Mouse (Mus musculus) embryonic stem cell, embryonic (primary cell): Measurements from ENCODE around the gene Hils1.

Experiments
- CTCF ChIA-PET, 4 experiments: fragments of 300-600 bp in 2 of 4; fragments of 350-600 bp in 2 of 4; sonication (Branson Sonifier 250); formaldehyde crosslinking; loops; one replicate each; lab custom pipeline; 2022; ENCODE audit warnings: inconsistent platforms in 2 of 4; lab: Charles Lee
- POLR2A ChIA-PET, 4 experiments: fragments of 300-600 bp in 2 of 4; fragments of 350-600 bp in 2 of 4; sonication (Branson Sonifier 250); formaldehyde crosslinking; loops; one replicate each; lab custom pipeline; 2022; ENCODE audit warnings: antibody characterized with exemption in 4 of 4, inconsistent platforms in 1 of 4; lab: Charles Lee

The Hils1 gene

DNA sequence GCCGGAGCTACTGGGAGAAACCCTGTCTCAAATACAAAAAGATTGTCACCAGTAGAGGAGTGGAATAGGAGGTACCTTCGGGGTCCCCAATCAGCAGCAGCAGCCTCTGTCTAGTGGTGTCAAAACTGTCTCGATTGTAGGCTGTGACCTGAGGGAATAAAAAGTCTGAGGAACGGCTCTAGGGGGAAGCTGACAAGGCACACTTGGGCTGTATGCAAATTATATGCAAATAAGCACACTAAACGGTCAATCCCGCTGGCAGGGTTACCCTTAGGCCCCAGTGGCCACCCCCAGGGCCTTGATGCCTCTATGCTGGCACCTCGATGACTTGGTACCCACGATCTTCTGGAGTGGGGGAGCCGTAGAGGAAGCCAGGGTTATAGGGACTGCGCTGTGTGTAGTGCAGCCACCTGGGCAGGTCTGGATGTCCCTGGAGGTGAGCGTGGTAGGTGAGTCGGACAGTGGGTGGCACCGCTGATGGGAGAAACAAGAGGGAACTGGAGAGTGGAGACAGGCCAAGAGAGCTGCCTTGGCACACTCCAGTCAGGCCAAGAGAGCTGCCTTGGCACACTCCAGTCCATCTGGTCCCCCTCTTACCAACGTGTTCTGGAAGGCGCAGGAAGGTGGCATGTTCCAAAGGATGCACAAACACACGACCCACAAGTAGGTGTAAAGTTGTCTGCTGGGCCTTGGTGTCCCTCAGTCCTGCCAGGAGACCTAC is 4.7 kb downstream of the Hils1 start:
- CTCF ChIA-PET = interaction anchor here in 3 of 4 experiments (1.0 to 5.3 kb wide), 9 partner anchors 14 to 242 kb away, joined by 3 to 95 read pairs (median 8); no protein-coding TSS in a partner anchor
- POLR2A ChIA-PET = interaction anchor here (0.8 to 2.6 kb wide), 6 partner anchors 10 to 35 kb away, joined by 3 to 11 read pairs (median 3); no protein-coding TSS in a partner anchor

DNA sequence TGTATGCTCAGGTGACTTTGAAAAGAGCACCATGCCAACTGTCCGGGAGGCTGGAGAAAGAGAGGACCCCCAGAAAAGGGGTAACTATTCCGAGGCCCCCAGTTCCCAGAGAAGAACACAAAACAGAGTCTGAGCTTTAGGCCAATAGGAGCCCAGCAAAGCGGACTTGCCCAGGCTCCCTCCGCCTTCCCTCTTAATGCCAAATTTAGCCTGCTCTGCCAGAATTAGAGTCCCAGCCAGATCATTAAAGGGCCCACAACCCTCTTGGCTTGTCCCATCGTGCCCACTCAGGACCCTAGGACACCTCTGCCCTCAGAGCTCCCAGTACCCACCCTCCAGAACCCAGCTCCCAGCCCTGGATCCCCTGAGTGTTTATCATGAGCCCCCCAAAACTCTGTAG is 5.5 kb downstream of the Hils1 start:
- ChIA-PET CTCF (interaction anchor here in 3 of 4 experiments (0.6 to 5.3 kb wide), 4 partner anchors 15 to 110 kb away, joined by 3 to 95 read pairs (median 8); no protein-coding TSS in a partner anchor), POLR2A (interaction anchor here in 3 of 4 experiments (0.8 to 1.2 kb wide), 3 partner anchors 9 to 36 kb away, joined by 3 read pairs; no protein-coding TSS in a partner anchor)

DNA sequence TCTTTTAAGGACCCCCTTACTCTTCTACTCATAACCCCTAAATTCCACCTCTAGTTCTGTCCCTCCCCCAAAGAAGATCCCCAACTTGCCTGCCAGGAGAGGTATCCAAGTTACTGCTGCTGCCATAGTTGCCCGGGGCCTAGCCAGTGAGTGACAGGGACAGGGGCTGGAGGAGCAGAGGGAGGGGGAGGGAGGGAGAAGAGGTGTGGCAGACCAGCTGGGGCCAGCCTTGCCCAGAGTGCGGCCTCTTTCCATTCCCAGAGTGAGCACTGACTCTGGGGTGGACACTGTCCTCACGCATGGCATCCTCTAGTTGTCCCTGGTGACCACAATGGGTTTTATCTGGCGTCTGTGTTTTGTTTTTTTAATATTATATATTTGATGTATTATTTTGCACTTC is 5.9 kb downstream of the Hils1 start:
- CTCF ChIA-PET = interaction anchor here in 2 of 4 experiments (0.6 to 2.2 kb wide), 3 partner anchors 15 to 110 kb away, joined by 3 to 8 read pairs (median 7); no protein-coding TSS in a partner anchor
- POLR2A ChIA-PET = interaction anchor here in 2 of 4 experiments (1.1 to 1.2 kb wide), 3 partner anchors 9 to 15 kb away, joined by 3 read pairs; no protein-coding TSS in a partner anchor

GRCm38 (mm10) chr11:94974951-94975350 is 7.6 kb downstream of the Hils1 start:
- POLR2A ChIA-PET = no interaction called here
- CTCF ChIA-PET = interaction anchor here in 2 of 4 experiments (1.0 to 1.5 kb wide), 3 partner anchors 12 to 36 kb away, joined by 4 to 5 read pairs (median 4); no protein-coding TSS in a partner anchor

- CTCF ChIA-PET = interaction anchor here in 1 of 4 experiments (1.2 kb wide), 1 partner anchor 13 kb away, joined by 3 read pairs; no protein-coding TSS in a partner anchor
- POLR2A ChIA-PET = interaction anchor here in 1 of 4 experiments (0.9 to 1.5 kb wide), 3 partner anchors 10 to 35 kb away, joined by 3 to 5 read pairs (median 3); no protein-coding TSS in a partner anchor
Observed at GRCm38 (mm10) chr11:94976199-94976598, 8.8 kb downstream of the Hils1 start, which contains the start of gene Sgca. Gene Sgca, minus strand, starts transcription at chr11:94976327.

DNA sequence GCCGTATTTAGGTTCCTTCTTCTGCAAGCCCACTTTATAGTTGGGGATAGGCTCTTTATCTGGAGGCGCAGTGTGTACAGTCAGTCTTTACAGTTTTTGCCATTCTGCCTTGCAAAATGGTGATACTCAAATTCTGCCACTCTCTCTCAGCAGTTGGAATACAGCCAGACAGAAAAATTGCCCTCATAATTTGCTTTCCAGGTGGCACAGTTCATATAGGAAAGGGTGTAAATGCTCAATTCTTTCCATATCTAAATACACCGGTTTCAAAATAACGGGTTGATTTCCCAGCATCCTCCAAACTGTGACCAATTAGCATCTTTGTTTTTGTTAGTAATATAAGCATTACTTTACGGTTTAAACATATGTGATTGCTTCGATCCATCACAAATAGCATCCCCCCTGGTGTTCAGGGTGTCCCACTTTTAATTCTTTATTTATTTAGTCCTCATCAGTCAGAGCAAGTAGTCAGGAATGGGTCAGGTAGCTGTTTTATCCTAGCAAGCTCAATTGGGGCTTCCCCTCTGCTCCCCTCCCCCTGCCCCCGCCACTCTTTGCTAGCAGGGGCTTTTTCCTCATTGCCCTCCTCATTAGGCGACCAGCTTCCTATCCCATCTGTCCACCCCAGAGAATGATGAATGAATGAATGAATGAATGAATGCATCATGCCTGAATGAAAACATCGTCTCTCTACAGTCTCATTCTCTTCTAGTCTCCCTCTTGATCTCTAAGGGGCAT is 11.0 kb downstream of the Hils1 start:
- ChIA-PET CTCF (interaction anchor here (0.7 to 1.9 kb wide), 28 partner anchors 8 to 537 kb away, joined by 3 to 30 read pairs (median 7); partner anchors contain the start of genes Ppp1r9b (in 1 of the 4) and Spop (in 1 of the 4)), POLR2A (interaction anchor here in 2 of 4 experiments (1.0 to 1.2 kb wide), 3 partner anchors 9 to 11 kb away, joined by 3 read pairs; no protein-coding TSS in a partner anchor)

GRCm38 (mm10) chr11:94978947-94979346 is 11.6 kb downstream of the Hils1 start:
- POLR2A ChIA-PET = interaction anchor here in 3 of 4 experiments (0.6 to 1.6 kb wide), 7 partner anchors 8 to 36 kb away, joined by 3 to 5 read pairs (median 3); no protein-coding TSS in a partner anchor
- CTCF ChIA-PET = interaction anchor here (0.5 to 1.9 kb wide), 61 partner anchors 8 to 536 kb away, joined by 3 to 30 read pairs (median 4); partner anchors contain the start of genes Col1a1 (in 1 of the 4), Ppp1r9b (in 1 of the 4) and Spop (in 1 of the 4)

GRCm38 (mm10) chr11:94979462-94980179 is 12.2 kb downstream of the Hils1 start:
- POLR2A ChIA-PET = interaction anchor here in 3 of 4 experiments (0.6 to 1.6 kb wide), 10 partner anchors 8 to 737 kb away, joined by 3 to 5 read pairs (median 3); no protein-coding TSS in a partner anchor
- CTCF ChIA-PET = interaction anchor here (0.5 to 1.9 kb wide), 62 partner anchors 7 to 713 kb away, joined by 3 to 30 read pairs (median 4); partner anchors contain the start of genes Col1a1 (in 1 of the 4), Ppp1r9b (in 1 of the 4) and Spop (in 1 of the 4)

- ChIA-PET POLR2A (no interaction called here), CTCF (interaction anchor here (0.6 to 1.1 kb wide), 4 partner anchors 15 to 535 kb away, joined by 3 to 5 read pairs (median 4); partner anchors contain the start of gene Spop (in 1 of the 4))
Observed at GRCm38 (mm10) chr11:94985140-94985539, 17.7 kb downstream of the Hils1 start.

- ChIA-PET POLR2A (interaction anchor here (0.7 to 1.8 kb wide), 5 partner anchors 9 to 167 kb away, joined by 3 to 7 read pairs (median 4); partner anchors contain the start of gene Sgca (in 1 of the 4)), CTCF (interaction anchor here in 3 of 4 experiments (0.6 to 1.7 kb wide), 5 partner anchors 11 to 535 kb away, joined by 3 to 11 read pairs (median 3); no protein-coding TSS in a partner anchor)
Observed at GRCm38 (mm10) chr11:94985822-94986221, 18.4 kb downstream of the Hils1 start.

DNA sequence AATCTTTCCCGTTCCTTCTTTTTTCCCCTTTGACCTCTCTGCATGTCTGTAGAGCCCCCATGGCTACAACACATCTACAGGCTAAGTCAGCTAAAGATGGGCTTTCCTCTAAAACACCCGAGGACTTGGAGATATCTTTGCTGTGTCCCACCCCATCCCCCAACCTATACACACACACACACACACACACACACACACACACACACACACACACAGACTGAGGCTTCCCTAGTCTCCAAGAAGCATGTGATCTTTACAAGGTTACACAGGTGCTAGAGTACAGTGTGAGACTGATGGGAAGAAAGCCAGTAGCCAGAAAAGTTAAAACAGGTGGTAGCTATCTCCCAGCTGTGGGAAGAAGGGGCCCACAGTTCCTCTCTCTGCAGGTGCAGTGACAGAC is 19.0 kb downstream of the Hils1 start:
- ChIA-PET POLR2A (interaction anchor here (0.6 to 1.8 kb wide), 15 partner anchors 10 to 1930 kb away, joined by 3 to 8 read pairs (median 4); partner anchors contain the start of genes Itga3 (in 1 of the 4) and Sgca (in 1 of the 4)), CTCF (interaction anchor here (0.6 to 1.7 kb wide), 19 partner anchors 7 to 621 kb away, joined by 3 to 22 read pairs (median 4); no protein-coding TSS in a partner anchor)

GRCm38 (mm10) chr11:94987341-94987740 is 19.9 kb downstream of the Hils1 start:
- ChIA-PET POLR2A (interaction anchor here (0.5 to 1.8 kb wide), 32 partner anchors 8 to 1971 kb away, joined by 3 to 8 read pairs (median 3); partner anchors contain the start of genes Itga3 (in 1 of the 4) and Sgca (in 1 of the 4)), CTCF (interaction anchor here (0.5 to 1.7 kb wide), 28 partner anchors 8 to 1018 kb away, joined by 3 to 22 read pairs (median 4); no protein-coding TSS in a partner anchor)

GRCm38 (mm10) chr11:94987851-94988250 is 20.5 kb downstream of the Hils1 start:
- CTCF ChIA-PET = interaction anchor here (0.5 to 1.6 kb wide), 14 partner anchors 9 to 271 kb away, joined by 3 to 20 read pairs (median 4); no protein-coding TSS in a partner anchor

GRCm38 (mm10) chr11:94988780-94989561 is 21.6 kb downstream of the Hils1 start:
- ChIA-PET CTCF (interaction anchor here (0.5 to 4.1 kb wide), 19 partner anchors 9 to 720 kb away, joined by 3 to 30 read pairs (median 4); partner anchors contain the start of gene Col1a1 (in 1 of the 4)), POLR2A (interaction anchor here in 2 of 4 experiments (0.6 to 3.2 kb wide), 10 partner anchors 8 to 778 kb away, joined by 3 to 12 read pairs (median 4); partner anchors contain the start of gene Tob1 (in 1 of the 2))

More at GRCm38 (mm10) chr11:94987851-94988250, 20.5 kb downstream of the Hils1 start:
- POLR2A ChIA-PET = interaction anchor here in 3 of 4 experiments (0.5 to 3.2 kb wide), 18 partner anchors 9 to 324 kb away, joined by 3 to 11 read pairs (median 4); partner anchors contain the start of gene Itga3 (in 1 of the 3)

- CTCF ChIA-PET = interaction anchor here (0.5 to 4.1 kb wide), 19 partner anchors 9 to 929 kb away, joined by 3 to 30 read pairs (median 4); partner anchors contain the start of genes Col1a1 (in 1 of the 4) and Dlx3 (in 1 of the 4)
Observed at GRCm38 (mm10) chr11:94989562-94990017, 22.2 kb downstream of the Hils1 start.

More at GRCm38 (mm10) chr11:94989562-94990017, 22.2 kb downstream of the Hils1 start:
- POLR2A ChIA-PET = interaction anchor here (0.6 to 3.2 kb wide), 14 partner anchors 9 to 350 kb away, joined by 3 to 12 read pairs (median 4); no protein-coding TSS in a partner anchor
